ENCODE assay signal across 16 mouse cellular contexts in the genomic region with DNA sequence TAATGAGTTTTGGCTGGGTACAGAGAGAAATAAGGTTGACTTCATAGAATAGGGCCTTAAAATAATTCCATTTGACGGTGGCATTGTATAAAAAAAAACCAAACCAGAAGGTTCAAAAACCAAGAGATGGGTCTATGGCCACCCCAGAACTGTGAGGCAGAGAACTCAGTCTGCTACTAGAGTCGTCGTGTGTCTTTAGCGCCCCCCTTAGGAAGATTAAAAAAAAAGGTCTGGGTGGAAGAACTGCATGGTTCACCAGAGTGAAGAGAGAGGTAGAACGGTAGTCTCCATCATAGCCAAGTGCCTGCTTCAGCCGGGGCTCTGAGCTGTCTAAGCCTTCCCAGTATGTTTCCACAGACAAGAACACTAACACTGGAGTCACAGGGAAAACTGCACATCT. TPM values are rescaled to one million over a fixed set of nuclear protein-coding genes. Genes with fewer than 3 reads are reported as not detected.
DNase-seq lines count a peak whose midpoint lies in the region; ATAC-seq and TF ChIP-seq lines count a peak whose summit lies in the region.
"Had no signal": no experiment of that assay in that cellular context is flagged by ENCODE, and none has a peak within 500 bp of the region (broad histone marks: within the 10 kb centered on the region; RNA-seq: fewer than 3 reads in every experiment).

No protein-coding gene starts in this region.

- no peak overlapping the region for H3K4me3 ChIP-seq in left cerebral cortex, adult 2 months
- H3K4me3 ChIP-seq: erythroblast, embryonic 14.5 days; intestine, embryonic 15.5 days; limb, embryonic 15.5 days; midbrain, embryonic 15.5 days had no signal

- intact Hi-C loops in left cerebral cortex, adult 2 months (cut with DNase I), result loop anchor here (5.0 kb wide), 1 partner anchor 54 kb away; the partner anchor contains the start of gene Atp11a
- intact Hi-C loops in left cerebral cortex, postnatal 4 days (cut with DNase I), result no loop called here

- DNase-seq in cerebellum, adult 9-10 months, result peak; percentile 60
- DNase-seq in cerebellum, adult 11-12 months, result no peak
- no peak for DNase-seq in left cerebral cortex, adult 2 months (ENCODE audit: extremely low spot score in 1 of 2, low spot score in 2 of 2)
- DNase-seq in left cerebral cortex, postnatal 4 days, result no peak
- DNase-seq in 416B (ENCODE audit: low read depth), result peak; percentile 54
- DNase-seq in brain, adult 2 months (ENCODE audit: low read depth, low spot score), result peak; percentile 55
- DNase-seq in gastrocnemius, postnatal 4 days (ENCODE audit: low spot score in 2 of 2), result no peak
- DNase-seq: gastrocnemius, postnatal 14 days; heart, postnatal 14 days; layer of hippocampus, adult 9-11 months; thymus, adult 2 months had no signal

- TF ChIP-seq CTCF in left cerebral cortex, adult 2 months (IDR thresholded peaks at IDR 0.05), result peak; percentile 41

- ATAC-seq in erythroid progenitor cell, adult 5-6 weeks (replicated peaks; ENCODE audit: low FRiP score, poor library complexity, severe bottlenecking), result no peak
- ATAC-seq: intestine, embryonic 15.5 days; midbrain, embryonic 15.5 days had no signal

- no peak overlapping the region for H3K27ac ChIP-seq in left cerebral cortex, adult 2 months
- H3K27ac ChIP-seq: intestine, embryonic 15.5 days; limb, embryonic 15.5 days; midbrain, embryonic 15.5 days had no signal

RNA-seq across cellular contexts. Expression of gene Atp11a, which starts 54.4 kb away (rescaled TPM):
- total RNA-seq in left cerebral cortex, adult 2 months (2021), result 10 to 100 TPM; 47.5 to 55.7 TPM
- 10 to 100 TPM; 63.2 to 64.5 TPM for total RNA-seq in left cerebral cortex, postnatal 4 days (2021)
- 1.7 and 4.3 TPM in 2 replicates for total RNA-seq in erythroid progenitor cell, adult 5-6 weeks (2015; ENCODE audit: low replicate concordance)
- total RNA-seq in erythroid progenitor cell, adult 5-6 weeks (2017; ENCODE audit: low replicate concordance), result 1.7 and 4.6 TPM in 2 replicates
- total RNA-seq in gastrocnemius, postnatal 4 days (2021), result 10 to 100 TPM; 43.9 to 44.0 TPM

Comparison
In these comparisons a context has a peak if more than half of its experiments do, and no peak if none do; other contexts are left out.
1. DNase-seq: peak in cerebellum, adult 9-10 months (single experiment), 416B (single experiment) and brain, adult 2 months (single experiment); none in cerebellum, adult 11-12 months (single experiment), left cerebral cortex, adult 2 months (0 of 2), left cerebral cortex, postnatal 4 days (single experiment) and gastrocnemius, postnatal 4 days (0 of 2).
2. RNA of gene Atp11a, which starts 54.4 kb away (total RNA-seq): 63.2 to 64.5 TPM in left cerebral cortex, postnatal 4 days, 47.5 to 55.7 TPM in left cerebral cortex, adult 2 months and 43.9 to 44.0 TPM in gastrocnemius, postnatal 4 days; 1.7 to 4.6 TPM in erythroid progenitor cell, adult 5-6 weeks; every median in the first group is over 4 times any median in the second.